Mouse (Mus musculus): Measurements from ENCODE around the gene Hdac1. TPM values are rescaled to one million over a fixed set of nuclear protein-coding genes. Genes with fewer than 3 reads are reported as not detected.

The Hdac1 gene
- polyA plus RNA-seq, 1 experiment from 2014 or later, result 100 TPM

GRCm38 (mm10) chr4:129508834-129509600 lies 33.5 kb downstream of the Hdac1 start:
- Histone ChIP-seq H3K27ac (replicated peaks) (no peak overlapping the region), H3K4me3 (replicated peaks) (no peak overlapping the region), H3K27me3 (peaks cover 57% of the 10 kb centered on the region), H3K36me3 (replicated peaks) (no peaks in the 10 kb centered on the region), H3K9ac (no peak overlapping the region), H3K9me3 (replicated peaks) (no peaks in the 10 kb centered on the region), H3K4me1 (replicated peaks) (peaks cover 34% of the 10 kb centered on the region), H3K4me2 (no peak overlapping the region)
- ATAC-seq (ENCODE audit: insufficient read depth), result no peak
- WGBS (ENCODE audit: insufficient replicate concordance), result 54% methylated on average over 15 of the region's 15 CpGs

DNA sequence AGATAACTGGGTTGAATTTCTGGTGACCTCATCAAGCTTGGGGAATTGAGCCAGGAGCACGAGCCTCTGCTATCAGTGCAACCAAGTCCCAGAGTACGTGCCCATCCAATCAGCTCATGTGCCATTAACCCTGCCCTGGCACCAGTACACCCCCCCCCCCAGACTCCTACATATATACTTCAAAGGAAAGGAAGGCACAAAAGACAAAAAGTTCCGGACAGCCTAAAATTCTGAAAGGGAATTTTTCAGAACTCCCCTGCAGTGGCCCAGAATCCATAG lies 34.3 kb downstream of the Hdac1 start:
- peaks cover 53% of the 10 kb centered on the region for H3K27me3 ChIP-seq
- no peak overlapping the region for H3K4me2 ChIP-seq
- peaks cover 31% of the 10 kb centered on the region for H3K4me1 ChIP-seq (replicated peaks)
- no peak overlapping the region for H3K27ac ChIP-seq (replicated peaks)
- H3K36me3 ChIP-seq (replicated peaks), result no peaks in the 10 kb centered on the region
- no peak overlapping the region for H3K9ac ChIP-seq
- 35% methylated on average over 3 of the region's 3 CpGs for WGBS (ENCODE audit: insufficient replicate concordance)
- H3K4me3 ChIP-seq (replicated peaks), result no peak overlapping the region
- no peaks in the 10 kb centered on the region for H3K9me3 ChIP-seq (replicated peaks)
- ATAC-seq (ENCODE audit: insufficient read depth), result no peak

DNA sequence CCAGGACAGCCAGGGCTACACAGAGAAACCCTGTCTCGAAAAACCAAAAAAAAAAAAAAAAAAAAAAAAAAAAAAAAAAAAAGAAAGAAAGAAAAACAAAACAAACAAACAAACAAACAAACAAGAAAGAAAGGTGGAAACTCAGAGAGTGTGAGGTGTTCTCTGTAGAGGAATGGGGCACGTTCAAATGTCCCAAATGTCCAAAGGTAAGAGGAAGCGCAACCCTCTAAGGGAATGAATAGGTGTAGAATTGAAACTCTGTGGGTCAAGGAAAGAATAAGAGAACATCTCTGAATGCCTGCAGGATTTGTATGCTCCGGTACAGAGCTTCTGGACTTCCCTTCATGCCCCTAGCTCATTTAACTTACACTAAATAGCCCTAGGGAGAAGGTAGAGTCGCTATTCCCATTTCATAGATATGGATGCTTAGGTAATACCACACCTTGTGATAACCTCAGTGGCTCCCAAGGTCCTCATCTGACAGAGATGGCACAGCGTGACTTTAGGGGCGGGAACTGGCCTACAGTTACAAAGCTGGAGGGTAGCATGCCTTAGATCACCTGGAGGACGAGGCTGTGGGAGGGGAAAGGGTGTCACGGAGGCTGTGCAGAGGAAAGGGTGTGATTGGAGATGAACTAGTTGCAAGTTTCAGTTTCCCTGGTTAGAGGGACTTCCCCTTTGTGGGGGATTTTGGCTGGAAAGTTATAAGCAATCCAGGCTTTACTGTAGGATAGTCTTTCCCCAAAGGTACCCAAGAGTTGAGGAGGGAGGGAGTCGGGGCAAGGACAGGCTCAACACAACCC lies 34.9 kb downstream of the Hdac1 start:
- Histone ChIP-seq H3K4me2 (no peak overlapping the region), H3K9ac (no peak overlapping the region), H3K27me3 (peaks cover 52% of the 10 kb centered on the region), H3K9me3 (replicated peaks) (no peaks in the 10 kb centered on the region), H3K36me3 (replicated peaks) (no peaks in the 10 kb centered on the region), H3K4me3 (replicated peaks) (no peak overlapping the region), H3K4me1 (replicated peaks) (peaks cover 32% of the 10 kb centered on the region), H3K27ac (replicated peaks) (no peak overlapping the region)
- 48% methylated on average over 9 of the region's 10 CpGs for WGBS (ENCODE audit: insufficient replicate concordance)
- no peak for ATAC-seq (ENCODE audit: insufficient read depth)

DNA sequence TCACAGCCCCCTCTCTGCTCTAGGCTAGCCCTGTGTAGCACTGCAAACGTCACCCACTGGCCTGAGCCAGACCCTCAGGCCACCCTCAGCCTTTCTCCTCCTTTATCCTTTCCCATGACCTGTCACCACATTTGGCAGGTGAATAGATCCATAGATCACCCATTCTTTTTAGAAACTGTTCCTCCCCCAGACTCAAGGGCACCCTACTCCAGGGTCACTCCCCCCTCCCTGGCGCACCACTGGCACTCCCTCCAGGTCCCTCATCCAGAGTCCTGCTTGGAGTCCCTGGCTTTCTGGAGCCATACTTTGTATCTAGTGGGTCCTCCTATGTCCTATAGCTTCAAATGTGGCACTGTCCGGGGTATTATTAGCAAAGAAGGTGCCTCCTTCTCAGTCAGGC lies 37.0 kb downstream of the Hdac1 start:
- 67% methylated on average over 3 of the region's 3 CpGs for WGBS (ENCODE audit: insufficient replicate concordance)
- Histone ChIP-seq H3K27me3 (peaks cover 44% of the 10 kb centered on the region), H3K9me3 (replicated peaks) (no peaks in the 10 kb centered on the region), H3K4me2 (no peak overlapping the region), H3K4me3 (replicated peaks) (no peak overlapping the region), H3K9ac (no peak overlapping the region), H3K27ac (replicated peaks) (no peak overlapping the region), H3K36me3 (replicated peaks) (no peaks in the 10 kb centered on the region), H3K4me1 (replicated peaks) (peaks cover 45% of the 10 kb centered on the region)
- ATAC-seq (ENCODE audit: insufficient read depth), result no peak

DNA sequence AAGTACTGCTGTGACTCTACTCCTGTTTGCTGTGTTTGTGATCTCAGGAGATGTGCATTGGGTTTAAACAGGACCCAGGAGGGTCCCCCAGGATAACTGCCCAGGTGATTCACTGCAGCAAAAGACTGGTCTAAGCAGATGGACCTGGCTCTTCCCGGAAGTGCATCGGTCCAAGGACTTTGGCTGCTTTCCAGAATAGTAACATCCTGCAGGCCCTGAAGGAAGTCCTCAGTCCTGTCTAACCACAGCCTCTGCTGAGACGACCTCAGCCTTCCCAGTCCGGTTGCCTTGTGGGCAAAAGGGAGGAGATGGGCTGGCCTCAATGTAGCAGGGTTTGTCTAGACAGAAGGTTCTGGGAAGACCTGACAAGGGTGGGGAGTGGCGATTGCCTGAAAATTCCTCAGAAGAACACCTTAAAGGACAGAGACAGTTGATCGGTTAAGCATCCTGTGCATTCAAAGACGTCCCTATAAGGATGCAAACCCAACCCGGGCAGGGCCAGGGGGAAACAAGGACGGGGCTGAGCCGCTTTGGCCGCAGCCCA lies 39.5 kb downstream of the Hdac1 start:
- H3K9ac ChIP-seq, result no peak overlapping the region
- no peaks in the 10 kb centered on the region for H3K9me3 ChIP-seq (replicated peaks)
- H3K4me3 ChIP-seq (replicated peaks), result no peak overlapping the region
- H3K27me3 ChIP-seq, result peaks cover 43% of the 10 kb centered on the region
- H3K27ac ChIP-seq (replicated peaks), result no peak overlapping the region
- WGBS (ENCODE audit: insufficient replicate concordance), result 40% methylated on average over 11 of the region's 11 CpGs
- H3K36me3 ChIP-seq (replicated peaks), result no peaks in the 10 kb centered on the region
- no peak overlapping the region for H3K4me2 ChIP-seq
- ATAC-seq (ENCODE audit: insufficient read depth), result no peak
- peaks cover 47% of the 10 kb centered on the region for H3K4me1 ChIP-seq (replicated peaks)

GRCm38 (mm10) chr4:129502327-129502888 lies 40.1 kb downstream of the Hdac1 start:
- no peaks in the 10 kb centered on the region for H3K9me3 ChIP-seq (replicated peaks)
- H3K27me3 ChIP-seq, result peaks cover 49% of the 10 kb centered on the region
- H3K9ac ChIP-seq, result no peak overlapping the region
- H3K4me3 ChIP-seq (replicated peaks), result no peak overlapping the region
- no peak overlapping the region for H3K27ac ChIP-seq (replicated peaks)
- no peaks in the 10 kb centered on the region for H3K36me3 ChIP-seq (replicated peaks)
- 33% methylated on average over 9 of the region's 9 CpGs for WGBS (ENCODE audit: insufficient replicate concordance)
- ATAC-seq (ENCODE audit: insufficient read depth), result no peak
- no peak overlapping the region for H3K4me2 ChIP-seq
- peaks cover 43% of the 10 kb centered on the region for H3K4me1 ChIP-seq (replicated peaks)

- H3K36me3 ChIP-seq (replicated peaks), result no peaks in the 10 kb centered on the region
- peak overlapping the region; percentile 84 for H3K27ac ChIP-seq (replicated peaks)
- peaks cover 53% of the 10 kb centered on the region for H3K4me1 ChIP-seq (replicated peaks)
- peak overlapping the region; percentile 65 for H3K4me3 ChIP-seq (replicated peaks)
- H3K9ac ChIP-seq, result peak overlapping the region; percentile 65
- 2% methylated on average over 48 of the region's 49 CpGs for WGBS (ENCODE audit: insufficient replicate concordance)
- H3K4me2 ChIP-seq, result peak overlapping the region; percentile 94
- peaks cover 64% of the 10 kb centered on the region for H3K27me3 ChIP-seq
- peak; percentile 76 for ATAC-seq (ENCODE audit: insufficient read depth)
- H3K9me3 ChIP-seq (replicated peaks), result no peaks in the 10 kb centered on the region
These were observed 41.6 kb downstream of the Hdac1 start for GRCm38 (mm10) chr4:129500607-129501566.

- 73% methylated on average over 8 of the region's 8 CpGs for WGBS (ENCODE audit: insufficient replicate concordance)
These were observed 42.5 kb downstream of the Hdac1 start for GRCm38 (mm10) chr4:129500017-129500416.

DNA sequence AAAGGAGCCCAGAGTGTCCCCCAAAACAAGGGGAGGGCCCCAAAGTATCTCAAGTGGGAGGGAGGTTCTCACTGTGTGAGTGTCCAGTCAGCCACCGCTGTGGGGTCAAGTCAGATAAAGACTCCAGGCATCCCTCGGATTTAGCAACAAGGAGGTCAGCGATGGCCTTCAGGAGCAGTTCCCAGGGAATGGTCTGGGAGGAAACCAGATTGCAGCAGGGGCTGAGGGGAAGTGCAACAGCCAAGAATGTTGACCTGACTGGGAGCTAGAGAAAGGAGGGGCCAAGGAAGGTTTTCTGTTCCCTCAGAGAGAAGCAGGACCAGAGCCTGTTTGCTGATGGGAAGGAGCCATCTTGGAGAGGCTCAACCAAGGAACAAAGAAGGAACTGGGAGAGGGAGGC lies 43.6 kb downstream of the Hdac1 start:
- no peaks in the 10 kb centered on the region for H3K36me3 ChIP-seq (replicated peaks)
- H3K9ac ChIP-seq, result no peak overlapping the region
- 55% methylated on average over 3 of the region's 3 CpGs for WGBS (ENCODE audit: insufficient replicate concordance)
- H3K9me3 ChIP-seq (replicated peaks), result no peaks in the 10 kb centered on the region
- H3K4me3 ChIP-seq (replicated peaks), result no peak overlapping the region
- H3K27me3 ChIP-seq, result peaks cover 71% of the 10 kb centered on the region
- H3K4me2 ChIP-seq, result no peak overlapping the region
- ATAC-seq (ENCODE audit: insufficient read depth), result no peak
- H3K27ac ChIP-seq (replicated peaks), result peak overlapping the region; percentile 53; the same call in 1 of the 2 replicates
- H3K4me1 ChIP-seq (replicated peaks), result peaks cover 51% of the 10 kb centered on the region

More at GRCm38 (mm10) chr4:129500017-129500416, 42.5 kb downstream of the Hdac1 start:
- peak overlapping the region; percentile 84 for H3K27ac ChIP-seq (replicated peaks)
- no peak for ATAC-seq (ENCODE audit: insufficient read depth)
- H3K36me3 ChIP-seq (replicated peaks), result no peaks in the 10 kb centered on the region
- peaks cover 70% of the 10 kb centered on the region for H3K27me3 ChIP-seq
- H3K4me3 ChIP-seq (replicated peaks), result peak overlapping the region; percentile 65; the same call in 1 of the 2 replicates
- H3K4me1 ChIP-seq (replicated peaks), result peaks cover 56% of the 10 kb centered on the region
- H3K4me2 ChIP-seq, result peak overlapping the region; percentile 94
- no peaks in the 10 kb centered on the region for H3K9me3 ChIP-seq (replicated peaks)
- no peak overlapping the region for H3K9ac ChIP-seq

DNA sequence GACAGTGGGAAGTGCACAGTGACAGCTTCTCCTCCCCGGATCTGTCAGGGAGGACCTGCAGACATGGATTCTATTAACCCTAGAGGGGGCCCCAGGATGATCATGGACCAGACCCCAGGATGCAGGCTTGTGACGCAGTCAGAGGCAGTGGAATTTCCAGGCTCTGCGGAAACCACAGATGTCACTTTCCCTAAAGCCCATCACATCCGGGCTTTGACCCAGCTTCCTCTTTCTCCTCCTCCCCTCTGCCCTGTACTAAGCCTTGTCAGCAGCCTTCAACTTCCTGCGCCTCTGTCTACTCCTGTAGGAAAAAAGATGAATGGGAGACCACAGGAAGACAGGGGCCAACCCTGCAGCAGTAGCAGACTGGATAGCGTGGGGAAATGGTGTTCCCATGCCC lies 45.9 kb downstream of the Hdac1 start:
- Histone ChIP-seq H3K27me3 (peaks cover 76% of the 10 kb centered on the region), H3K9me3 (replicated peaks) (no peaks in the 10 kb centered on the region), H3K4me2 (no peak overlapping the region; the same call in 1 of the 2 replicates), H3K4me3 (replicated peaks) (no peak overlapping the region), H3K4me1 (replicated peaks) (peaks cover 39% of the 10 kb centered on the region), H3K9ac (no peak overlapping the region), H3K36me3 (replicated peaks) (no peaks in the 10 kb centered on the region), H3K27ac (replicated peaks) (peak overlapping the region; percentile 45)
- 8% methylated on average over 6 of the region's 6 CpGs for WGBS (ENCODE audit: insufficient replicate concordance)
- ATAC-seq (ENCODE audit: insufficient read depth), result peak; percentile 31; the same call in 1 of the 2 replicates
